Mouse (Mus musculus): ENCODE measurements around the gene Zfp704.

The Zfp704 gene

DNA sequence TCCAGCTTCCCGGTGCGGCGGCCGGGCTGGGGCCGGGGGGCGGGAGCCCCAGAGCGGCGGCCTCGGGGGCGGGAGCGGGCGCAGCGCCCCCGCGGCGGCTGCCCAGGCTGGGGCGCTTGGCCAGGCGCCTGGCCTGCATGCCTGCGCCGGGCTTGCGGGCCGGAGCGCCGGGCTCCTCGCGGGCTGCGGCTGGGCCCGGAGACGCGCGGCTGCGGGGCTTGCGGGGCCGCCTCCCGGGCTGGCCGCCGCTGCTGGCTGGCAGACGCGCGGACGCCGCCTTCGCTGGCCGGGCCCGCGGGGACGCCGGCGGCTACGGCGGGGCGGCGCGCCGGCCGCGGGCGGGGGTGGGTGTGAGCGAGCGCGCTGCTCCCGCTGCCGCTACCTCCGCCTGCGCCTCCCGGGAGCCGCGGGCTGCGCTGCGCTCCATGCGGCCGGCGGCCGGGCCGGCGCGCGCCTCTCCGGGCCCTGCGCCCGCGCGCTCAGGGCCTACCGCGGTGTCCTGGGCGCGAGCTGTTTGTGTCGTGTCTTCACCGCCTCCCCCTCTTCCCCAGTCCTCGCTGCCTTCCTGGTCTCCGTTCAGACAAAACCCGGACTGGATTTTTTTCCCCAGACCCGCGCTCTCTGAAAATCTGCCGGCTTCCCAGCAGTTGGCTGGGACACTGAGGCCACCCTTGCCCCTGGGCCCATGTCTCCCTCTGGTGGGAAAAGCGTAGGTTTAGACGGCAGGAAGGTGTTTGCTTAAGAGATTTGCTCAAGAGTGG is at the start of gene Zfp704:
Gene Zfp704, minus strand, starts transcription at position 505 of the 761 bp plus-strand sequence.
- peak; percentile 97 for DNase-seq (ENCODE audit: low read depth, low spot score)

DNA sequence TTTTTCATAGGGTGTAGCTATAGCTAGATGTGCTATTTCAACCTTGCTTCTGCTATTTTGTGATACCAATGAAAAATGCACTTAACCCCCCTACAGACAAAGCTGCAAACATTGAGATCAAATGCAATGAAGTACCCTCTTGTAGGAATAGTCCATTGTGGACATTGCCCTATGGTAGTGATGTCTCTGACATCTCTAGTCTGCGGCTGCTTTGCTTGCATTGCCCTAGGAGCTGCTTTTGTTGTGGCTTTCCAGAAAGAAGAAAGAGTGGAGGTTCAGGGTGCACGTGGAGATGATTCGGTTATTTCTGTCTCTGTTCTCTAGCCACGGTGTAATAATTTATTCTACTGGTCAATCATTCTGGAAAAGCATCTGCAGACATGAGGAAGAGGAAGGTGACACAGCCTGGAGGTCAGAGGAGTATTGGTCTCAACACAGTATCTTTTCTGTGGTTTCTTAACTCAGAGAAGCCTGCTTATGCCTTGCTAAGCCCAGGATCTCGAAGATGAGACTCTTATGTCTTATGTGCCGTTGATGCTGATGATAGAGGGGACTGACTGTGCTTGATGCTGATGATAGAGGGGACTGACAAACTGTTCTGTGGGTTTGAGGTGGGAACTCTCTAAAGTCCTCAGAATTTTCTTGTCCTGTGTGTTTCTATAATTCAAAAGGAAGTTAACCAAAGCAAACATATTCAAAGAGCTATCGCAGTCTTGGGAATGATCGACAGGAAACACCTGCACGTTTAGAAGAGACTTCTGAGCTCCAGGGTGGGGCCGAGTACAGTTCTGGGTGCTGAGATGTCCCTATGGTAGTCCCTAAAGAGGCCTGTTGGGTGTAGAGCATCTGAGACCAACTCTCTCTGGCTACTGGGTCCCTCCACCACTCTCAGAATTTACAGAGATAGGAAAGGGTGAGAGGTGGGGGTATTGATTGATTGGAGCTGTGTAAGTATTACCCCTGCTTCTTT is 23.4 kb upstream of the Zfp704 start:
- DNase-seq (ENCODE audit: low read depth, low spot score) = no peak

DNA sequence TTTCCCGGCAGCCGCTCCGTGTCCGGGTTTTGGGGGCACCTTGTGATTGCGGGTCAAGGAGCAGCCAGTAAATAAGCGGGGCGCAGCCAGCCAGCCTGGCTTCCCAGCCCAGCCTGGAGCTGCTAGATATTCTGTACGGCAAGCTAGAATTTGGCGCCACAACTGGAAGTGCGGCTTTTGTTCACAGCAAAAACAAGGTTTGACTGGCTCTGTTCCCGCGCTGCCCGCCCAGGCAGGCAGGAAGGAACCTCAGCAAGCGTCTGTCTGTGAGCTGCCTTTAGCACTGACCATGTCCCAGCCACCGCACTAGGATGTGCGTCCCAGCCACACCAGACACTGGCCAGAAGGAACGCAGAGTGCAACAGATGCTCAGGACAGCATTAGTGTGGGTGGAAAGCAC is 20.1 kb upstream of the Zfp704 start:
- DNase-seq (ENCODE audit: low read depth, low spot score) = peak; percentile 66

DNA sequence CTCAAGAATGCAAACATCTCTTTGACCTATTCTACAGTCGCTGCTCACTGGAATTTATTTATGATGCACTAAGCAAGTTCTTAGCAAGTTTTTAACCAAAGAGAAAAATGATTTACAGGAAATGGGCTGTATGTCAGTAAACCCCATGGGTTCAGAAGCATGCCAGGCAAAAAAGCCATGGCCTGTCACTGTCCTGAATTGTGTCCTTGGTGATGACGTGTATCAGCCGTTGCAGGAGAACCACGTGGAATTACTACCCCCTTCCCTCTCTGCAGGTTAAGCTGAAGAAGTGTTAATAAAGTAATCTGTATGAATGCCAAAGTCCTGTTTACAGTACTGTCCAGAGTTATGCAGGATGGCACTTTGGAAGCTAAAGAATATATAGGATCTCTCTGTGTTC is 18.2 kb upstream of the Zfp704 start:
- no peak for DNase-seq (ENCODE audit: low read depth, low spot score)

DNA sequence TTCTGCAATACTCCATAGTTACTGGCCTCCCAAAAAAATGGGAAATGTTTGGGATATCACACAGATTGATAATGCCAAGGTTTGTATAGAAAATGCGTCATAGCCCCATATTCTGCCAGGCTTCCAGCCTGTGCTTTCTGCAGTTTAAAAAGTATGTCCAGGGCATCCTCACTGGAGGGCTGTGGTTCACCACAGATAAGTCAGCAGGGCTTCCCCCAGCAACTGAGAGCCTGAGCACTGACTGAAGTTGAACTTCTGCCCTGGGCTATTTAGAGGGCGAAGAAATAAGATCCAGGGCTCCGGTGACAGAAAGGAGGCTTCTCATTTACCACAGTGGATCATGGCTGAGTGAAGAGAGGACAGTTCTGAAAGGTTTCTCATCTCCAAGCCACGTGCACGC is 16.3 kb upstream of the Zfp704 start:
- no peak for DNase-seq (ENCODE audit: low read depth, low spot score)

DNA sequence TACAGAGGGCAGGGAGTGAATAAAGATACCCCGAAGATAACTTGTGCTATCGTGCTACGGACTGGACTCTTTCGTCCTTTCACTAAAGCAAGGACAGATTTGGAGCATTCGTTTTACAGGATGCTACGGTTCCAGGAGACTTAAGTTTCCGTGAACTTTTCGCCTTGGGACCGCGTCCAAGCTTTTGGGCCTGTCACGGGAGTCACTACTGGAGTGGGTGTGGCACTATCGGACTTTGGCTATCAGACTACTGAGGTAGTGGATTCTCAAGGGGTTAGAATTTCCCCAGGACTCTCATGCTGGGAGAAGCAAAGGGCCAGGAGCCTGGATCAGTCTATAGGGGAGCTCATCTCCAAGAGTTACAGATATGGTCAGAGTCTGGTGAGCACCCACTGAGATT is 10.7 kb upstream of the Zfp704 start:
- DNase-seq (ENCODE audit: low read depth, low spot score) = no peak

DNA sequence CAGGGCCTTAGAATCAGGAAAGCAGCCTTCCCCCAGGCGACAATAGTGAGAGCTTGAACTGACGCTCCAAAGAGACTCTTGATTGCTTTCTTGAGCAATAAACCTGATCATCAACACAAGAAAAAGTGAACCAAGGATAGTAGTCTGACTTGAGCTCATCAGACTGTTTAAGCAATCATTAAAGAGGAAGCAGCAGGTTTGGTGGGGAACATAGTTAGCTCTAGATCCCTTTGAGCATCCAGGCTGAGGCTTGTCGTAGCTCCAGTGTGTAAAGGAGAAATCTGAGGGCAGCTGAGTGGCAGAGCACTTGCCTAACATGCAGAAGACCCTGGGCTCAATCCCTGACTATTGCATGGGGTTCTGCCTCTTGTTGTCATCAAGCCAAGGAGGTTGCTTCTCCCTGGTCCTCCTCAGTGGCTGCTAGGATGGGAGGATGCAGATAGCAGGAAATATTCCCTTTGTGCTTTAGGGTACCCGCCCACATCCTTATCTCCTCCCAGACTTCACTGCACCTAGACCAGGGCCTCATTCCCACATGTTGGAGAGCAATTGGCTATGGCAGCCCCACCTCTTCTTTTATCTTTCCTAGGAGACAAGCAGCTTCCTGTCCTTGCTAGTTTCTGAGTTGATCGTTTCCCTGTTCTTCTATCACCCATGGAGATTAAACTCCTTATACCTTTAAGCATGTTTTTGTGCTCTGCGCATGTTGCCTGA is 9.8 kb upstream of the Zfp704 start:
- no peak for DNase-seq (ENCODE audit: low read depth, low spot score)

DNA sequence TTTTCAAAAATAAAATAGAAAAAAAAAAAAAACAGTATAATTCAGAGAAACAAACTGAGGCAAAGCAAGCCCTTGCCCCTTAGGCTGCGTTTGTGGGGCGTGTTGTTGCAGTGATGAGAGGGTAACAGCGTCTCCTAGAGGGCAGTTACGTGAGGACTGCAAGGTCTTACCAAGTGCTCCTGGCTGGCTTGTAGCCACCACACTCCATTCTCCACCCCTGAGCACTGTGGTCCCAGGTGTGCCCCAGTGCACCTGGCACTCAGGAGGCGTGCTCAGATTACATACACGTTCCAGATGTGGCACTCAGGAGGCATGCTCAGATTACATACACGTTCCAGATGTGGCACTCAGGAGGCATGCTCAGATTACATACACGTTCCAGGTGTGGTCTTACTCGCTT is 7.2 kb upstream of the Zfp704 start:
- no peak for DNase-seq (ENCODE audit: low read depth, low spot score)

DNA sequence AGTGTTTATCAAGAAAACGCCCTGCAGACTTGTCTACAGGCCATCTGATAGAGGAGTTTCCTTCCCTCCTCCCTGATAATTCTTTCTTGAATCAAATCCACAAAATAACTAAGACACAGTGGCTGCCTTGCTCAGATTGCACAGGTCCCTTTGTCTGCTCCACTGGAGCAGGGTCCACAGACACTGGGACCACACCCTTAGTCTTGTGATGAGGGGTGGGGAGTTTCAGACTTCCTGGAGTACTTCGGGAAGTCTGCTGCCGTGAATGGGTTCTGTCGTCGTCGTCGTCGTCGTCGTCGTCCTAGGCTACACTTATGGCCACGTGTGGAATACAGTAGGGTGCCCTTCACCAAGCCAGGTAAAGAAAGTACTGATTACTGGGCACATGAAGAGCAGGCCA is 4.8 kb upstream of the Zfp704 start:
- DNase-seq (ENCODE audit: low read depth, low spot score) = no peak

DNA sequence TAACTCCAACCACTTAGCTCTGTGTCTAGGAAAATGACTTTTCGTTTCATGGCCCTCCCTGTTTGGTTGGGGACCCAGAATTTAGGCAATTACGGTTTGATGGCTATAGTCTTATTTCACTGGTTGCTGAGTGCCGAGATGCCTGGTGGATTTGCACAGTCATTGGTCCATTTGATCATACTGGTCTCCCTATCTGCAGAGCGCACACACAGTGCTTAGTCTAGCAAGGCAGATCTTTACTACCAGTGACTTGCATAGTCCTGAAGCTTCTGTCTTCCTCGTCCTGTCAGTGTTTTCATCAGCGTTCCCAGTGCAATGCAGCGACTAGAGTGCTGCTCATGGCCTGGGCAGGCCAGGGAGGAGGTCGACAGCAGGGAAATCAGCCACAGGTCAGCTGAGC is 4.1 kb upstream of the Zfp704 start:
- no peak for DNase-seq (ENCODE audit: low read depth, low spot score)

DNA sequence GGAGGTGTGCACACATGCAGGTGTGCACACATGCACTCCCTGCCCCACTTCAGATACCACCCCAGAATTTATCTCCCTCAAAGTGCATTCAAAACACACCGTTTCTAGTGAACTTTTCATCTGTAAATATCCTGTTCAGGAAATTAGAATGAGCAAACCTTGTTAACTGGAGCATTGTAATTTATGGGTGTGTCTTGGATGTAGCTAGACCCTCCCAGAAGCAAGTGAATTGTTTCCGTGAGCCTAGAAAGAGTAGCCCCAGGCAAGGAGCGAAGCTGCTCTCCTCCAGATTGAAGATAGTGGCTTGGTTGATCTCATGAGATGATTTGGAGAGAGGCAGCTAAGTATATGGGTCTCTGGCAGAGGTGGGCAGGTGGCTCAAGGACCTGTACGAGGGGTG is 1.3 kb upstream of the Zfp704 start:
- DNase-seq (ENCODE audit: low read depth, low spot score) = no peak

DNA sequence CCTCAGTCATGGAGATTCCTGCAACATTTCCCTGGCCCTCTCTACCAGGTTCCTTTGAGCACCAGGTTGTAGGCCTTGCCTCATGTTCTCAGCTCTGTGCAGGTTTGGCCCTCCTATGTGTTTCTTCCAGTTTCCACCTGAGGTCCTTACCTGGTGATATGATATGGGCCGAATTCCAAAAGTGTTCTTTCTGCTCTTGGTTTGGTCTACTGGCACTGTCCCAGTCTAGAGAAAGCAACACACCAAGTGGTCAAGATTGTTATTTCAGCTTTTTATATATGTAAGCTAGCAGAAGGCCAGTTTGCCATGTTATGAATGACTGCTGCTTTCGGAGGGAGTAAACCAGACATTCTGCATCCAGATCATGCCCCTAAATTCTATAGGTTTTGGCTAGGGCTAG is 541 bp upstream of the Zfp704 start:
- no peak for DNase-seq (ENCODE audit: low read depth, low spot score)

DNA sequence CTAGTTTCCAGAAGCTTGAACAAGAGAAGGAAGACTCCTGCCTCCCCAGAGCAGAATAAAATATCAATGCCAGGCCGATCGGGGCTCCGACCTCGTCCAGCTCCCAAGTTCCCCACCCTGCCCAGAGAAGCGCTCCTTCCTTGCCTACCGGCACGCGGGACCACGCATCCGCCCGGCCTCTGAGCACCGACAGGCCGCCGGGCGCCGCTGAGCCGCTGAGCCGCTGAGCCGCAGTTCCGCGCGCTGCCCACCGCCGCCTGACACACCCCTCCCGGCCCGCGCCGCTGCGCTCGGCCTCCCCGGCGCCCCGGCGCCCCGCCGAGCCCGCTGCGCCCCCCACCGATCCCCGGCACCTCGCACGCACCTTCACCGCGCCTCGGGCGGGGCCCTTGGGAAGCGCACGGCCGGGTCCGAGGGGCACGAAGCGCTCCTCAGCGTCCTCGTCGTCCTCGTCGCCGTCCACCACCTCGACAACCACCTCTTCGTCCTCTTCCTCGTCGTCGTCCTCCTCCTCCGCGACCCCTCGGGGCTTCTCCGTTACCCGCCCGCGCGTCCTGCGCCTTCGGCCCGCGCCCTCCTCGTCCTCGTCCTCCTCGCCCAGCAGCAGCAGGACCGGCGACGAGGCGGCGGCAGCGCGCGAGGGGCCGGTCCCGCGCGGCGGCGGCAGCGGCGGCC is 842 bp downstream of the Zfp704 start:
- peak; percentile 40 for DNase-seq (ENCODE audit: low read depth, low spot score)

DNA sequence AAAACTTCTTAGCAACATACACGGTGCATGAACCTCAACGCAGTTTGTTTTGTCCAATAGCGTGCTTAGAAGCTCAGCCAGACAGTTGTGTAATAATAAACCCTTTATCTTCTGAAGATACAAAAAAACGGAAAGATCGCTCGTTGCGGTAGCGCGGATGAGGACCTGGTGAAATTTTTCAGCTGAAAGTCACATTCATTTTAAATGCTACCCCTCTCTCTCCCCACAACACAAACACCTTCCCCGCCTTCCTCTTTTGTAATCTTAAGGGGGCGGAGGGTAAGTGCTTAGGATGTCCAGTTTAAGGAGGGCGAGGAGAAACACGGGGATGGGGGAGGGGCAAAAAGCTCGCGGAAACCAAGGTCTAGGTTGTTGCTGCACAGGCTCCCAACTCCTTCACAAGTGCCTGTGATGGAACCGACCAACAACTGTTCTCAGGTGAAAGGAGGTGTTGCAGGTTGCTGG is 1.4 kb downstream of the Zfp704 start:
- peak; percentile 83 for DNase-seq (ENCODE audit: low read depth, low spot score)

DNA sequence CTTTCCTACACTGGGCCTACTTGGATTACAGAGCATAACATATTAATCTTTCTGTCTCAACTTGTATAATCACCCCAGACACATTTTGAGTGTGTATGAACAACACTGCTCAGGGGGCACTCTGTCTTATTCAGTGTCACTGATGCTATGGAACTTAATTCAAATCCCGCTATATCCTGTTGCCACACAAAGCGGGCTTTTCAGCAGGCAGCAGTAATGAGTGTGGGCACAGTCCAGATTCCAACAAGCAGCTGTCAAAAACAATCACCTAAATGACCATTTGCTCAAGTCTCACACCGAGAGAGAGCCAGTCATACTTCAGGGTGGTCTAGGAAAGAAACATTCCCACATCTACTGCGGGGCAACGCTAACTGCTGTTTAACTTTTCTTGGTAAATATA is 2.2 kb downstream of the Zfp704 start:
- DNase-seq (ENCODE audit: low read depth, low spot score) = no peak

DNA sequence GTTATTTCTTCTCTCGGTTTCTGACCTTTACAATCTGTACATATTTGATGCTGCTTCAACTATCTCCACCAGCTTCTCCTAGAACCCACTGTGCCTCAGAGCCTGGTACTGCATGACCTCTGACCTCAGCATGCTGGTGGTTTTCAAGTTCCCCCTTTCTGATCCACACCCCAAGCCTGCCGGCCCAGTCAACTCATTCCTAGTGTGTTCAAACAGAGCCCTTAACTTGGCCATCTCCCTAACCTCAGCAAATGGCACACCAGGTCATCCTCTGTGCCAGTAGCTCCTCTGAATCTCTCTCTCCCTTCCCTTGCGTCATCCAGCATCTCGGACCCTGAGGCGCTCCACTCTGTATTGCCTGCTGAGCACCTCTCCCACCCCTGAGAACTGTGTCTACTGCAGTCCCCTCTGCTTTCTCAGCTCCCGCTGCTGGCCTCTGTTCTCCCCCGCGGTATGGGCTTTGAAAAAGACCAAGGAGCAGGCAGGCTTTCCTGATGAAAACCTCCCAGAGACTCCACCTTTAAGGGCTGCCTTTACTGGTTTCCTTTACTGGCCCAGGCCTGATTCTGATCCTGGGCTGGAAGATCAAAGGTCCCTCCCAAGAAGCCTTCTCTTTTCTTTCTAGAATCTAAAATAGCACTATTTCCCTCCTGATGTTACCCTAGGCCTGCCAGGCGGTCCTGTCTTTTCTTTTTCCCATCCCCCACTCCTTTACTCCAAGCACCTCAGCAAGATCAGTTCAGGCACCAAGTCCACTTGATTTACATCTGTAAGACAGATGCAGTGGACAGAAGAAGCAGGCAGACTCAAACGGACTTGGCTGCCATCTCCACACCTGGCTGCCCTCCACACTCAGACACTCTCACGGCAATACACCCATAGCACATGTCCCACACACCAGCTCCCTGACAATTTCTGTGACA is 3.8 kb downstream of the Zfp704 start:
- no peak for DNase-seq (ENCODE audit: low read depth, low spot score)

DNA sequence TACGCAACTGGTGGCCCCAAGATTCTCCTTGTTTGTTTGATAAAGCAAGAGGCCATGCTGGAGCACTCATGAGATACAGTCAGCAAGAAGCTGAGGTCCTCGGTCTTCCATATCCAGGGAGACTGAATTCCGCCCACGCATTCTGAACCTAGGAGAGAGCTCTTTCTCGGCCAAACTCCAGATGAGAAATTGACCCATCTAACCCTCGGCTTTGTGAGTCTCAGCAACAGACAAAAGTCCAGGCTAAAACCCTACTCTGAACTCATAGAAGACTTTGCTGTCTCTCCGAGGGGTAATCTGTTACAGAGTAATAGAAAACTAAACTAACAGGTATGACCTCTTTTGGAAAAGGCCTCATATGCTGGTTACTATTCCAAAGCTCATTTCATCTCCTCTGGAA is 4.9 kb downstream of the Zfp704 start:
- DNase-seq (ENCODE audit: low read depth, low spot score) = no peak

DNA sequence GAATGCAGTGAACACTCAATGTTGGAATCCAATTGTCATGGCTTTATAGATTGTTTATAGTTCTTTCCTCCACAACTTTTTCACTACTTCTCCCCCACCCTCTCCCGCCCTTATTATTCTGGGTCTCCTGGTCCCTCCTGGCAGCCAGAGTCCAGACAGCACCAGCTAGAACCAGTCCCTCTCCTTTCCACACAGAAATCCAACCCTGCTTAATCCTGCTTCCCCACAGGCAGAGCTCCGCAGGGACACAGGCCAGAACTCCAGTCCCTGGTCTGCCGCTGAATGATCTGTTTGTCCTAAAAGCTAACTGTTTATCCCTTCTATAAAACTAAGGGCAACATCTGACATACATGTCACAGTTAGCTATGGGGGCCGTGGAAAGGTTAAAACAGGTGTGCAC is 6.0 kb downstream of the Zfp704 start:
- DNase-seq (ENCODE audit: low read depth, low spot score) = no peak

DNA sequence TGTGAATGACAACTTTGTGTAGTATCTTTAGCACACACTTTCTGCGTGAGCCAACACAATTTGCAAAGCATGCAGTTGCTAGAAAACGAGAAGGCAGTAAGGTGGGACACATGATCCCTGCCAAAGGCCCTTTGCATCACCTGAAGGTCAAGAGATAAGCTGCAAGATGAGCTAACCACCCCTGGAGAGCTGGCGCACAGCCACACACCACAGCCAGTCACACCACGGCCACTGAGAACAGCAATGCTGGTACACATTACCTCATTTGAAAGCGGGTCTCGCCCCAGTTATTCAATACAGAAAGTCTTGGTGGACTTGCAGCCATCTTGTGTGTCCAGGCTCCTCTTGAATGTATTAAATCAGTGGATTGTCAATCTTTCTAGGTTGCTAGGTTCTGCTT is 9.3 kb downstream of the Zfp704 start:
- no peak for DNase-seq (ENCODE audit: low read depth, low spot score)

DNA sequence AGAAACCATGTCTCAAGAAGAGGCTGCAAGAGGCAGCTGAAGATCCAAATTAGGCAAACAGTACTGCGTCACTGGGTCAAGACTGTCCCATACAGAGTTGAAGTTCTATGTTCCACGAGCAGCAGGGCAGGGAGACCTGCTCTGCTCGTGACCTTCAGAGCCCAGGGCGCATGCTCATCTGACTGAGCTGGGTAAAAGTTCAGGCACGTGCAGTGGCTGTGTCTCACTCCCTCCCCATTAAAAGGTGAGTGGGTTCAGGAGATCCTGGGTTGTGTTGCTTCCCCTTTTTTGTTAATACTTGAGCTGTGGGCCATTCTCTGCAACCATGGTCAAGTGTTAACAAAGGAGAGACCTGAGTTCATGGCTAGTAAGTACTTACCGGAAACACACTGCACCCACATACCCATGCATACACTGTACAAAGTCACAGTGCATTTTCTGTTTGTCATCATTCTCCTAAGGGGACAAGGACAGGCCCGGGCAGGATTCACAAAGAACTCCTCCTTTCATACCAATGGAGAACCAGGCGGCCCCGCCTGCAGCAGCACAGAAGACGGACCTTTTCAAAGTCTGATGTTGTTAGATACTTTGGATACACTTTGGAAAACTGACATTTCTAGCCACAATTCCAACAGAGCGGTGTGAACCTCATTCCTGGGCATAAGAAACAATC is 10.0 kb downstream of the Zfp704 start:
- DNase-seq (ENCODE audit: low read depth, low spot score) = no peak
